Mouse (Mus musculus) limb, embryonic 12.5 days (tissue): ENCODE data around the gene Vkorc1l1. TPM values are rescaled to one million over a fixed set of nuclear protein-coding genes. Genes with fewer than 3 reads are reported as not detected.
A peak's percentile ranks its signal among the peaks of the same experiment; 100 is the strongest.

ENCODE experiments used
- ATAC-seq: fragments of 200-750 bp; cut with Nextera tagmentation; 2 replicates; pipeline ENCODE4 v1.8.0; 2017; ENCODE audit warnings: low read depth, moderate TSS enrichment; ENCODE audit not compliant: insufficient number of reproducible peaks, insufficient read depth, low FRiP score, low TSS enrichment
- H3K27ac ChIP-seq: fragments of 300-500 bp; sonication (generic); 2 replicates; pipeline ENCODE4 v1.5.1; 2016; ENCODE audit warnings: mild to moderate bottlenecking, moderate library complexity
- H3K27me3 ChIP-seq: fragments of 300-500 bp; sonication (generic); 2 replicates; pipeline ENCODE4 v1.6.1; 2016; ENCODE audit warnings: mild to moderate bottlenecking, moderate library complexity
- H3K36me3 ChIP-seq: fragments of 300-500 bp; sonication (generic); 2 replicates; pipeline ENCODE4 v1.6.1; 2016; ENCODE audit warnings: mild to moderate bottlenecking, moderate library complexity
- H3K4me1 ChIP-seq: fragments of 300-500 bp; sonication (generic); replicated peaks from 2 replicates; pipeline ENCODE4 v1.6.1; 2016
- H3K4me2 ChIP-seq: fragments of 300-500 bp; sonication (generic); 2 replicates; pipeline ENCODE4 v1.6.1; 2016; ENCODE audit warnings: mild to moderate bottlenecking, moderate library complexity
- H3K4me3 ChIP-seq: fragments of 300-500 bp; sonication (generic); replicated peaks from 2 replicates; pipeline ENCODE4 v1.5.1; 2016; ENCODE audit warnings: mild to moderate bottlenecking
- H3K9ac ChIP-seq: fragments of 300-500 bp; sonication (generic); replicated peaks from 2 replicates; pipeline ENCODE4 v1.6.1; 2016; ENCODE audit warnings: mild to moderate bottlenecking, moderate library complexity
- H3K9me3 ChIP-seq: fragments of 300-500 bp; sonication (generic); 2 replicates; pipeline ENCODE4 v1.6.1; 2016; ENCODE audit warnings: mild to moderate bottlenecking, moderate library complexity
- WGBS: fragments of 180-500 bp; shearing (Covaris S2); methylation state at CpG from one replicate; pipeline ENCODE4 v1.1.7; 2016; 5-methylcytosine and 5-hydroxymethylcytosine counted together
- polyA plus RNA-seq: library from polyadenylated mRNA; unstranded; fragments of >200 nt; fragmentation: Nextera tagmentation; extraction: Ambion mirVana; gene quantifications from 2 replicates; pipeline ENCODE4 v1.2.1, GENCODE M21; 2016

The Vkorc1l1 gene
- polyA plus RNA-seq, 1 experiment from 2014 or later: 35.8 TPM

DNA sequence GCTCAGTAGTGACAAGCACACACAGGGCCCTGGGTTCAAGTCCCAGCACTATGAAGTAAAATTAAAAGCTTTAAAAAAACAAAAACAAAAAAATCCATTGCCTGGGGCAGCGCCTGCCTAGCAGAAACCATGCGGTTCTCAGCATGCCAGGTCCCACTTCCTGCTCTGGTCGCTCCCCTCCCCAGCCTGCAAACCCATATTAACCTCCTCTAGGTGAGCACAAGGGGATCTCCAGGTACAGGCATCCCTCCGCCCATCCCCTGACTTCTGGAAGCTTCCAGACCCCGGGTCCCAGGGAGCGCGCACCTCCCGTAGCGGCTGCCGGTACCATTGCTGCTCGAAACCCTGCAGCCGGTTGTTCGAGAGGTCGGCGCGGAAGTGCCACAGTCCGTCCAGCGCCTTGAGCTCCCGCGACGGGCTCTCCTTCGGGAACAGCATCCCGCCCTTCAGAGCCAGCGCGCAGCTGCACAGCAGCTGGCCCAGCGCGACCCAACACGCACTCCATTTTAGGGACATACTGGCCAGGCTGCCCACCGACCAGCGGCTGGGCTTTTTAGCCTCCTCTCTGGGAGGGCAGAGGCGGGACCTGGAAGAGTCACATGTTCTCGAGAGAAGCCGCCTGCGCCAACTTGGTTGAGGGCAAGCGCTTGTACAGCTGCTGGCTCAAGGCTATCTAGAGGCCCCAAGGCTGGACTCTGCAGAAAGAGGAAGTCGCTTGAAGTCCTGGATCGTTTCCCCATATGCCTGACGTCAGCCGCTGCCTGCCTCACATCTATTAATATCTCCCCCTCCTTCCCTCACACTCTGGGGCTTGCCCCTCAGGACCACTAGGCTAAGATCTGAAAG is 60.8 kb downstream of the Vkorc1l1 start, which contains the start of gene Gusb:
TSS of gene Gusb (minus strand) at position 749 of the 846 bp plus-strand sequence.
- Histone ChIP-seq H3K4me3 (peak within 1 kb of the TSS; percentile 67), H3K27ac (peak within 1 kb of the TSS; percentile 83), H3K36me3 (peaks cover 10% of the 10 kb centered on the region; the same call in 1 of the 2 replicates), H3K9me3 (peaks cover 15% of the 10 kb centered on the region; the same call in 1 of the 2 replicates), H3K4me1 (peaks cover 19% of the 10 kb centered on the region), H3K27me3 (no peaks in the 10 kb centered on the region), H3K4me2 (peak within 1 kb of the TSS; percentile 72), H3K9ac (peak within 1 kb of the TSS; percentile 69)
- ATAC-seq: peak; percentile 75
- under 1% methylated on average over 39 of the region's 39 CpGs for WGBS

DNA sequence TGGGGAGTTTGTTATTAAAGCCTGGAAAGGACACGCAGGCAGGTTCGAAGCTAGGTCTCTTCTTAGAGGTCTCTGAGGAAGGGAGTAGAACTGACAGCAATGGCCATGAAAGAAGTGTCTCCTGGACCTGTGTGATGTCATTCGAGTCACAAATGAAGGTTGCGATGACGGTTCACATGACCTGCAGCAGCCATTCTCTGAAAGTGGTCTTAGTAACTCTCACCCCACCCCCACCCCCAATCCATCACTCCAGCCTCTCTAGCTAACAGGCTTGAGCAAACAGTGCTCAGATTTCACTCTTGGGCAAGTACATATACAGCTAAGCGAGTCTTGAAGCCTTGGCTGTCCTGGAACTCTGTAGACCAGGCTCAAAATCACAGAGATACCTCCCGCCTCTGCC is 61.5 kb downstream of the Vkorc1l1 start:
- ATAC-seq: no peak
- 52% methylated on average over 7 of the region's 7 CpGs for WGBS
- H3K4me2 ChIP-seq: peak overlapping the region; percentile 72
- no peaks in the 10 kb centered on the region for H3K27me3 ChIP-seq
- H3K4me1 ChIP-seq: peaks cover 19% of the 10 kb centered on the region
- H3K4me3 ChIP-seq: peak overlapping the region; percentile 67
- H3K27ac ChIP-seq: peak overlapping the region; percentile 83
- H3K9me3 ChIP-seq: peaks cover 15% of the 10 kb centered on the region; the same call in 1 of the 2 replicates
- H3K36me3 ChIP-seq: peaks cover 10% of the 10 kb centered on the region; the same call in 1 of the 2 replicates
- peak overlapping the region; percentile 69; the same call in 1 of the 2 replicates for H3K9ac ChIP-seq

DNA sequence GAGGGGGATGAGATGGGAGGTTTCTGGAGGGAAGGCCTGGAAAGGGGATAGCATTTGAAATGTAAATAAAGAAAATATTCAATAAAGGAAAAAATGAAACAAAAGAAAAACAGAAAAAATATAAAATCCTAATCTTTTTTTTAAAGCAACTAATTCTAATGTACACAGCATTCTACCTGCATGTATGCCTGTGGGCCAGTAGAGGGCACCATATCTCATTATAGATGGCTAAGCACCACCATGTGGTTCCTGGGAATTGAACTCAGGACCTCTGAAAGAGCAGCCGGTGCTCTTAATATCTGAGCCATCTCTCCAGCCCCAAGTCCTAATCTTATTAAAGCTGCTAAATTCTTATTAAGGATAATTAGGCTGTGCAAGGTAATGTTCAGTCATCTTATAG is 65.6 kb downstream of the Vkorc1l1 start:
- Histone ChIP-seq H3K27ac (no peak overlapping the region), H3K27me3 (no peaks in the 10 kb centered on the region), H3K4me2 (no peak overlapping the region), H3K36me3 (peaks cover 17% of the 10 kb centered on the region), H3K9me3 (peaks cover 27% of the 10 kb centered on the region; the same call in 1 of the 2 replicates), H3K4me3 (no peak overlapping the region), H3K9ac (no peak overlapping the region), H3K4me1 (peaks cover 6% of the 10 kb centered on the region; the same call in 1 of the 2 replicates)
- WGBS: 95% methylated on average over 1 of the region's 1 CpGs
- no peak for ATAC-seq

DNA sequence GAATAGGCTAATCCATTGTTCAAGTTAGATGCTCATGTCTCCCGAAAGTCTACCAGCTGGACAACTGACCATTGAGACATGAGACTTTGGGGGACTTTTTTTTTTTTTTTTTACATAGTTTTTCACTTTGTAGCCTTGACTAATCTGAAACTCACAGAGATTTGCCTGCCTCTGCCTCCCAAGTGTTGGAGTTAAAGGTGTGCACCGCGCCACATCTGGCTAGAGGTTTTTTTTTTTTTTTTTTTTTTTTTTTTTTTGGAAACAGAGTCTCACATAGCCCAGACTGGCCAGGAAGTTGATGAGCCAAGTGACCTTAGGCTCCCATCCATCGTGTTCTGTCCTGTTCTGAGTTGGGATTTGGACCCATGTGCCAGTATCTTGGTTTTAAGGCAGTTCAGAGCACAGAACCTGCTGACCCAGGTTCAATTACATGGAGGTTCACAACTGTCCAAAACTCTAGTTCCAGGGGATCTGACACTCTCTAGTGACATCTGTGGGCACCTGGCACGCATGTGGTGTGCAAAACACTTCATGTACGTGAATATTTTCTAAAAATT is 66.3 kb downstream of the Vkorc1l1 start:
- no peak overlapping the region for H3K27ac ChIP-seq
- H3K9ac ChIP-seq: no peak overlapping the region
- H3K36me3 ChIP-seq: peaks cover 18% of the 10 kb centered on the region
- ATAC-seq: no peak
- no peak overlapping the region for H3K4me2 ChIP-seq
- H3K9me3 ChIP-seq: peaks cover 27% of the 10 kb centered on the region; the same call in 1 of the 2 replicates
- H3K27me3 ChIP-seq: no peaks in the 10 kb centered on the region
- 77% methylated on average over 6 of the region's 6 CpGs for WGBS
- peaks cover 2% of the 10 kb centered on the region; the same call in 1 of the 2 replicates for H3K4me1 ChIP-seq
- no peak overlapping the region for H3K4me3 ChIP-seq

DNA sequence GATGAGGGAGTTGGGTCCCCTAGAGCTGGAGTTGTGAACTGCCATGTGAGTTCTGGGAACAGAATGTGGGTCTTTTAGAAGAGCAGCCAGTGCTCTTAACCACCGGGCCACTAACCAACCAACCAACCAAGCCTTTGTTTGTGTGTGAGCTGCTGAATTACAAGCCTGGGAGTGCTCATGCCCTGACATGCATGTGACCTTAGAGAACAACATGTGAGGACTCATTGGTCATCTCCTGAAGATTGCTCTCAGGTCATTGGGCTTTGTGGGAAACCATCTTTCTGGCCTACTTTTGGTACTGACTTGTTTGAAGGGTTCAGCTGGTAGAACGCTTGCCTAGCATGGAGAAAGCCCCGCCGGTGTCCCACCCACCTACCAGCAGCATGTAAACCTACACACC is 68.0 kb downstream of the Vkorc1l1 start:
- Histone ChIP-seq H3K36me3 (peaks cover 29% of the 10 kb centered on the region), H3K4me1 (no peaks in the 10 kb centered on the region), H3K4me2 (no peak overlapping the region), H3K27me3 (no peaks in the 10 kb centered on the region), H3K9me3 (peaks cover 19% of the 10 kb centered on the region; the same call in 1 of the 2 replicates), H3K9ac (no peak overlapping the region), H3K4me3 (no peak overlapping the region), H3K27ac (no peak overlapping the region)
- ATAC-seq: no peak
- WGBS: 96% methylated on average over 4 of the region's 4 CpGs

DNA sequence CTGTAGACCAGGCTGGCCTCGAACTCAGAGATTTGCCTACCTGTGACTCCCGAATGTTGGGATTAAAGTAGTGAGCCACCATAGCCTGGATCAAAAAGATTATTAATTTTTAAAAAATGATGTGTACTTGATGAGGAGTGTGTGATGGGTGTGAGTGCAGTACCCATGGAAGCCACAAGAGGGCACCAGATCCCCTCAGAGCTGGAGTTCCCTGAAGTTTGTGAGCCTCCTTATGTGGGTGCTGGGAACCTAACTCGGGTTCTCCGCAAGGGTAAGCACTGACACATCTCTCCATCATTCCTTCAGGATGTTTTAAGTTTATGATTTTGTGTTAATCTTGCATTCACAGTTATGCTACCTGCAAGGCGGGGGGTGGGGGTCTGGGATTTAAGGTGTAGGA is 69.2 kb downstream of the Vkorc1l1 start:
- Histone ChIP-seq H3K27me3 (no peaks in the 10 kb centered on the region), H3K27ac (no peak overlapping the region), H3K9me3 (peaks cover 16% of the 10 kb centered on the region; the same call in 1 of the 2 replicates), H3K4me2 (no peak overlapping the region), H3K9ac (no peak overlapping the region), H3K36me3 (peaks cover 41% of the 10 kb centered on the region), H3K4me3 (no peak overlapping the region), H3K4me1 (no peaks in the 10 kb centered on the region)
- ATAC-seq: no peak
- WGBS: 94% methylated on average over 5 of the region's 5 CpGs

DNA sequence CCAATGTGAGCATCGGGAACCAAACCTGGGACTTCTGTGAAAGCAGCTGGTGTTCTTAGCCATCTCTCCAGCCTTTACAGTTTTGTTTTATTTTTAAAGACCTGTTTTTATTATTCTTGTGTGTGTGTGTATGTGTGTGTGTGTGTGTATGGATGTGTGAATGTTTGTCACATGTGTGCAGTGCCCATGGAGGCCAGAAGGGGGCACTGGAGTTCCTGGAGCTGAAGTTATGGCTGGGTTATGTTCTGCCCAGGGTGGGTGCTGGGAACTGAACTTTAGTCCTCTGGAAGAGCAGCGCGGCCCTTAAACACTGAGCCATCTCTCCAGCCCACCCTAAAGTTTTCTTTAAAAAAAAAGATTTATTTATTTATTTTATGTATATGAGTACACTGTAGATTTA is 73.3 kb downstream of the Vkorc1l1 start:
- 97% methylated on average over 3 of the region's 3 CpGs for WGBS
- peaks cover 16% of the 10 kb centered on the region; the same call in 1 of the 2 replicates for H3K9me3 ChIP-seq
- no peak overlapping the region for H3K4me3 ChIP-seq
- no peaks in the 10 kb centered on the region for H3K27me3 ChIP-seq
- H3K4me1 ChIP-seq: no peaks in the 10 kb centered on the region
- peaks cover 57% of the 10 kb centered on the region for H3K36me3 ChIP-seq
- no peak overlapping the region for H3K9ac ChIP-seq
- ATAC-seq: no peak
- H3K4me2 ChIP-seq: no peak overlapping the region
- no peak overlapping the region for H3K27ac ChIP-seq

DNA sequence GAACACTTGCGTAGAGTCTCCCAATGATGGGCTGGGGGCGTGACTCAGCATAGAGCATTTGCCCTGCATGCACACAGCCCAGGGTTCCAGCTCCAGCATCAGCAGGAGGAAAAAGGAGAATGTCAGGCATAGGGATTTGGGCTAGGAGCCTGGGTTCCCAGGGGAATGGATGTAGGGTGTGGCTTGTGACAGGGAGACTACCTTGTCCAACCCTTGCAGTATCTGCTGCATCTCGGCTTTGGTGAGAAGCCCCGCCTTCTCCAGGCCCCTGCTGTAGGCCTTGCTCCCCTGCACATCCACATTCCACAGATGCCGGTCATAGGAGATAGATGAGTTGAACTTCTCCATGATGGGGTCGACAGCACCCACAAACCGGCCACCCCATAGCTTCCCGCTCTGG is 77.7 kb downstream of the Vkorc1l1 start:
- H3K4me3 ChIP-seq: no peak overlapping the region
- no peaks in the 10 kb centered on the region for H3K27me3 ChIP-seq
- H3K9me3 ChIP-seq: 0 out of 2 replicates have a peak, but pooled peaks cover 3% of the 10 kb centered on the region
- peaks cover 13% of the 10 kb centered on the region; the same call in 1 of the 2 replicates for H3K4me1 ChIP-seq
- no peak for ATAC-seq
- H3K9ac ChIP-seq: no peak overlapping the region
- peaks cover 31% of the 10 kb centered on the region for H3K36me3 ChIP-seq
- no peak overlapping the region for H3K4me2 ChIP-seq
- H3K27ac ChIP-seq: no peak overlapping the region
- WGBS: 76% methylated on average over 8 of the region's 8 CpGs

DNA sequence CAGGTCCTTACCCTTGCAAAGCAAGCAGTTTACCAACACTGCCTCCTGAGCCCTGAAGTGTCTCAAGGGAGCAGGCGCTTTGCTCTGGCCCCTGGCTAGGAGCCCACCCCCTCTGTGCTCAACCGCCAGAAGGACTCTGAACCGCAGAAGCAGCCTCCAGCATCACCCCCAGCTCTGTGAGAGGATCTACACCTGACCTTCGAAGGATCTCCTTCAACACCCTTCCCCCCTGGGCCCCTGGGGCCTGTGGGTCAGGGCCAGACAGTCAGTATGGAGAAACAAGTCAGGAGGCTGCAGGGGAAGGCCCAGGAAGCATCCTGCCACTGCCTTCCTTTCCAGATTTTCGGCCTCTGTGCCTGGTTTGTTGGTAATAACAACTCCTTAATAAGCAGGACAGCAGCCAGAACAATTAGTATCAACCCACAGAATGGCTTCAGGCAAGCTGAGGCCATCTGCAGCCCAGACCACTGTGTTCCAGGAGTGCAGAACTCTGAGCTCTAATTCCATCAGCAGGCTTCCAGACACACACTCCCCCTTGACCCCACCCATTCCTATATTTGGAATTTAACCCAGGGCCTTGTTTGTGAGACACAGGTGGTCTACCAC is 79.7 kb downstream of the Vkorc1l1 start:
- Histone ChIP-seq H3K4me2 (no peak overlapping the region), H3K27me3 (no peaks in the 10 kb centered on the region), H3K9me3 (no peaks in the 10 kb centered on the region), H3K36me3 (peaks cover 11% of the 10 kb centered on the region; the same call in 1 of the 2 replicates), H3K4me1 (peaks cover 14% of the 10 kb centered on the region; the same call in 1 of the 2 replicates), H3K4me3 (no peak overlapping the region), H3K27ac (peak overlapping the region; percentile 66), H3K9ac (peak overlapping the region; percentile 40)
- WGBS: 32% methylated on average over 5 of the region's 5 CpGs
- no peak for ATAC-seq

DNA sequence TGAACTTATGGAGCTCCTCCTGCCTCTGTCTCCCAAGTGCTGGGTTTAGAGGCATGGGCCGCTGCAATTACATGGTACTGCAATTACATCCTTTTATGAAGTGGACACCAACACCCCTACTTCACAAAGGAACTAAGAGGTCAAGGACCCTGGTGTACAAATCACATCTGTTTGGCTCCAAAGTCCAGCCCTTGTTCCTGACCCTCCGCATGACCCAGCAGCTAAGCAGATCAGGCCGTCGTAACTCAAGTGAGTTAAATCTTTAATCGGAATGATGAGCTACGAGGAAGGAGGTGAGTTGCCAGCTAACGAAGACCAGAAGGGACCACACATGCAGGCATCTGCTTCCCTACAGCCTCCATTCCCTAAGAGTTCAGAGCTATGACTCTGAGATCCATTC is 80.6 kb downstream of the Vkorc1l1 start:
- Histone ChIP-seq H3K4me3 (no peak overlapping the region), H3K9me3 (no peaks in the 10 kb centered on the region), H3K4me2 (no peak overlapping the region), H3K36me3 (peaks cover 9% of the 10 kb centered on the region; the same call in 1 of the 2 replicates), H3K27ac (no peak overlapping the region), H3K27me3 (peaks cover 4% of the 10 kb centered on the region; the same call in 1 of the 2 replicates), H3K4me1 (peaks cover 14% of the 10 kb centered on the region; the same call in 1 of the 2 replicates), H3K9ac (0 out of 2 replicates have a peak overlapping the region, but pooled peaks have one; percentile 9)
- WGBS: 28% methylated on average over 7 of the region's 7 CpGs
- no peak for ATAC-seq
